Mouse (Mus musculus): ENCODE results near the gene Rims4. TPM values are rescaled to one million over a fixed set of nuclear protein-coding genes. Genes with fewer than 3 reads are reported as not detected.

The Rims4 gene
- polyA plus RNA-seq, 1 experiment = not detected

DNA sequence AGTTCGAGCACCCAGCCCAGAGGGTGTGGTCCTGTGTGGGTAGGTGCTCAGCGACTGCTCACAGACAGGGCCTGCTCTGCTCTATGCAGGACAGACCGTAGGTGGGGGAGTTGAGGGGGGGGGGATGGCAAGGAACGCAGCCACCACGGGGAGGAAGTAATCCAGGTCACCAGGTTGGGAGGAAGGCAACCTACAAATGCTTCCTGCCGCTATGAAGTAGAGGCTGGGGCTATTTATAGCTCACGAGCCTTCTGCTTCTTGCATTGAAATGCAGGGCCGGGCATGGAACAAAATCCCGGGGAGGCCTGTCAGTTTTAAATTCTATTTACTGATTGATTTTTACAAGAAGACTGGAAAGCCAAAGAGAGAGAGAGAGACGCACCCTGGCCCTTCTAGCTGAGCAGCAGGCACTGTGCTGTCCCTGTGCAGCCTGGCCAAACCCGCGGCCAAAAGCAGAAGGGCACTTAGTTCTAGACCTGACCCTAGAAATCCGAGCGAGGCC lies 18.5 kb downstream of the Rims4 start:
- Histone ChIP-seq H3K4me3 (replicated peaks) (no peak overlapping the region), H3K27me3 (ENCODE audit: control insufficient read depth) (no peaks in the 10 kb centered on the region), H3K9me3 (ENCODE audit: control insufficient read depth, low read length) (no peaks in the 10 kb centered on the region), H3K4me1 (ENCODE audit: control insufficient read depth) (no peaks in the 10 kb centered on the region), H3K36me3 (ENCODE audit: control insufficient read depth) (no peaks in the 10 kb centered on the region)
- TF ChIP-seq TAL1 (IDR thresholded peaks at IDR 0.05; ENCODE audit: low read length) (no peak), GATA1 (IDR thresholded peaks at IDR 0.05; ENCODE audit: low read length) (no peak)

DNA sequence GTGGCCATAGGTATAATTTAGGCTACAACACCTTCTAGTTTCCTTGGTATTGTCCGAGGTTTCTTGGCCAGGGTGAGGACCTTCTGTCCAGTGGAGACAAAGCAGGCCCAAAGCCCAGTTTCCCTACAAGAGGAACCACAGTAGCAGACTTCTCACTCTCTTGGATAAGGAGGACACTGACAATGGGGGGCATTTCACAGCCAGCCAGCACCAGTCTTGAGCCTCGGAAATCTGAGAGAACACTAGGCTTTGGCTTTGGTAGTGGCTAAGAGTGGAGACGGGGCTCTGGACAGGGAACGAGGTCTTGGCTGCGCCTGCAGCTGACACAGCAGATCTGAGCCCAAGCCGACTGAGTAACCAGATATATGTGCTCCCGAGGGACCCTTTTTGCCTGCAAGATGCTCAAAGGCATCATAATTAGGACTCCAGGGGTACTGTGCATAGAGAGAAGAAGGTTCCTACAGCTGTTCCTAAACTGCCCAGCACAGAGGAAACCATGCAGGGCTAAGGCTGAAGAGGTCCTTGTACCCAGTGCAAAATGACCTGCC lies 20.4 kb downstream of the Rims4 start:
- Histone ChIP-seq H3K27me3 (ENCODE audit: control insufficient read depth) (no peaks in the 10 kb centered on the region), H3K4me1 (ENCODE audit: control insufficient read depth) (no peaks in the 10 kb centered on the region), H3K36me3 (ENCODE audit: control insufficient read depth) (no peaks in the 10 kb centered on the region), H3K9me3 (ENCODE audit: control insufficient read depth, low read length) (no peaks in the 10 kb centered on the region), H3K4me3 (replicated peaks) (no peak overlapping the region)
- no peak for TF ChIP-seq TAL1 (IDR thresholded peaks at IDR 0.05; ENCODE audit: low read length)
- TF ChIP-seq GATA1 (IDR thresholded peaks at IDR 0.05; ENCODE audit: low read length) = no peak

DNA sequence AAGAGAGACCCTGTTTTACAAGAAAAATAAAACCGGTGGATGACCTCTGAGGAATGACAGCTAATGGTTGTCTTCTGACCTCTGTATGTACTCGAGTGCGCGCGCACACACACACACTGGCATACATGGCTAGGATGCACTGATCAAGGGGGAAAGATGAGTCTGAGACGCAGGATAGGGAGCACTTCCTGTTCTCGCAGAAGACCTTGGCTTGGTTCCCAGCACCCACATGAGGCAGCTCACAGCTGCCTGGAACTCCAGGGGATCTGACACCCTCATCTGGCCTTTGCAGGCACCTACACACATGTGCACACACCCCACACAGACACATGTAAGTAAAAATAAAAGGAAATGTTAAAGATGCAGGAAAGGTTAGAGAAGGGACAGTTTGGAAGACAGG lies 21.5 kb downstream of the Rims4 start:
- H3K27me3 ChIP-seq (ENCODE audit: control insufficient read depth) = no peaks in the 10 kb centered on the region
- no peak for TF ChIP-seq TAL1 (IDR thresholded peaks at IDR 0.05; ENCODE audit: low read length)
- no peak for TF ChIP-seq GATA1 (IDR thresholded peaks at IDR 0.05; ENCODE audit: low read length)
- H3K9me3 ChIP-seq (ENCODE audit: control insufficient read depth, low read length) = no peaks in the 10 kb centered on the region
- H3K4me1 ChIP-seq (ENCODE audit: control insufficient read depth) = no peaks in the 10 kb centered on the region
- H3K4me3 ChIP-seq (replicated peaks) = no peak overlapping the region
- H3K36me3 ChIP-seq (ENCODE audit: control insufficient read depth) = no peaks in the 10 kb centered on the region

DNA sequence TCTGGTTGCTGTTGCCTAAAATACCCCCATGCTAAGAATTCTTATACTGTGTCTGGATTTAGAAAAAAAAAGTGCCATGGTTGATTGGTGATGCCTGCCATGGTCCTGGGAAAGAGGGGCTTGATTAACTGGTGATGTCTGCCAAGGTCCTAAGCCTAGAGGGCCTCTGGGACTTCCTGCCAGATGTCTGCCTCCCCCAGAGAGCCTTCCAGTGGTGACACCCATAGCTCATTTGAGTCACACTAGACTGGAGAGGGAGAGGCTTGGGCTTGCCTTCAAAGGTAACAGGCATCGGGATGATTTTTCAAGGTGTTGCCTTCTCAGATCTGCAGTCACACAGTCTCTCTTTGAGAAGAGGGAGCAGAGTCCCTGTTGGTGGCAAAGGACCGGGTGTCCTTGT lies 23.3 kb downstream of the Rims4 start:
- H3K27me3 ChIP-seq (ENCODE audit: control insufficient read depth) = no peaks in the 10 kb centered on the region

DNA sequence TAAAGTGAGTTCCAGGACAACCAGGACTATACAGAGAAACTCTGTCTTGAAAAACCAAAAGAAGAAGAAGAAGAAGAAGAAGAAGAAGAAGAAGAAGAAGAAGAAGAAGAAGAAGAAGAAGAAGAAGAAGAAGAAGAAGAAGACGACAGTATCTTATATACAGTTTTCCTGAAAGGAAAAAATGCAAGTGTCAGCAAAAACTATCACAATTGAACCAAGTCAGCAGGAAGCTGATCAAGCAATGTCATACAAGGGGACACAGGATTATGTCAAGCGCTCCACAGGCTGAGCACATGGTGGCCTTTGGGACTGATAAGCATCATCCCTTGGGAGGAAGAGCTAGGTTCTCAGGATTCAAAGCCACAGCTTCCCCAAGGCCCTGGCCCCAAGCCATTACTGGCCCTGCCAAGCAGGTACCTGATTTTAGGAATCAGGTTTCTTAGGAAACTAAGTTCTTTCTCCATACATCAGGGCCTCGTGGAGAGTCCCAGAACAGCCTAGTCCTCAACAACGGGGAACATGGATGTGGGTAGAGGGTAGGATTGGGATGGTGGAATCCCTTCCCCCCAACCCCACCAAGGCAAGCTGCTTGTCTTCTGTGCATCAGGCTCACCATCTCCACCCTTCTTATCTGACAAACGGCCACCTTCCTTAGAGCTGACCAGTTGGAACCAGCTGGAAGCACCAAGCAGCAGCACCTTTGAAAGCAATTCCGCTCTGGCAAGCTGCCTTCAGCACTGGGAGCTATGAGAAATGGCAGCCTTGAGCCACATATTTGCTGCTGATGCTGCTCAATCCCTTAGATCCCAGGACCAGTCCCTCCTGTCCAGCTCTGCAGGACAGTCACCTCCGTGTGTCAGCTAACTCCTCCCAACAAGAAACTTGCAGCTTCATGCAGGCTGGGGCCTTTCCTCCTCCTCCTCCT lies 24.8 kb downstream of the Rims4 start:
- no peaks in the 10 kb centered on the region for H3K36me3 ChIP-seq (ENCODE audit: control insufficient read depth)
- no peaks in the 10 kb centered on the region for H3K4me1 ChIP-seq (ENCODE audit: control insufficient read depth)
- no peaks in the 10 kb centered on the region for H3K9me3 ChIP-seq (ENCODE audit: control insufficient read depth, low read length)
- no peaks in the 10 kb centered on the region for H3K27me3 ChIP-seq (ENCODE audit: control insufficient read depth)
- TF ChIP-seq TAL1 (IDR thresholded peaks at IDR 0.05; ENCODE audit: low read length) (no peak), GATA1 (IDR thresholded peaks at IDR 0.05; ENCODE audit: low read length) (no peak)
- no peak overlapping the region for H3K4me3 ChIP-seq (replicated peaks)

More for the DNA sequence above, 23.3 kb downstream of the Rims4 start:
- Histone ChIP-seq H3K4me1 (ENCODE audit: control insufficient read depth) (no peaks in the 10 kb centered on the region), H3K9me3 (ENCODE audit: control insufficient read depth, low read length) (no peaks in the 10 kb centered on the region), H3K36me3 (ENCODE audit: control insufficient read depth) (no peaks in the 10 kb centered on the region), H3K4me3 (replicated peaks) (no peak overlapping the region)
- TF ChIP-seq GATA1 (IDR thresholded peaks at IDR 0.05; ENCODE audit: low read length) (no peak), TAL1 (IDR thresholded peaks at IDR 0.05; ENCODE audit: low read length) (no peak)

DNA sequence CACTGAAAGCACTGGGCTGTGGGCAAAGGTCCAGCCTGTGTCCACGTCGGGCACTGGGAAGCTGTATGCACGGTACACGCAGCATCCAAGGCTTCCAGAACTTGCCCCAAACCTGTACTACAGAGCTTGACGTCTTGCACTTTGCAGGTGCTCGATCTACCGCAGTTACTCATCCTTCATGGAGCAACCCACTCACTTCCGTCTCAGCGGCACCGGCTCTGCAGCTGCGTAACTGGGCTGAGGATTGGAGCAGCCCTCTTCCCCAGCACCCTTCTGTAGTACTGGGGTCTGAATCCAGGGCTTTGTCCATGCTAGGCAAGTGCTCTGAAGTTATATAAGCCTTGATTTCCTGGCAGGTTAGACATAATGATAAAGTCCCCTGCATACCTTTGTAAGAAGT lies 27.2 kb downstream of the Rims4 start:
- Histone ChIP-seq H3K4me1 (ENCODE audit: control insufficient read depth) (no peaks in the 10 kb centered on the region), H3K4me3 (replicated peaks) (no peak overlapping the region), H3K9me3 (ENCODE audit: control insufficient read depth, low read length) (no peaks in the 10 kb centered on the region), H3K36me3 (ENCODE audit: control insufficient read depth) (no peaks in the 10 kb centered on the region), H3K27me3 (ENCODE audit: control insufficient read depth) (no peaks in the 10 kb centered on the region)
- TF ChIP-seq GATA1 (IDR thresholded peaks at IDR 0.05; ENCODE audit: low read length) = no peak
- no peak for TF ChIP-seq TAL1 (IDR thresholded peaks at IDR 0.05; ENCODE audit: low read length)

DNA sequence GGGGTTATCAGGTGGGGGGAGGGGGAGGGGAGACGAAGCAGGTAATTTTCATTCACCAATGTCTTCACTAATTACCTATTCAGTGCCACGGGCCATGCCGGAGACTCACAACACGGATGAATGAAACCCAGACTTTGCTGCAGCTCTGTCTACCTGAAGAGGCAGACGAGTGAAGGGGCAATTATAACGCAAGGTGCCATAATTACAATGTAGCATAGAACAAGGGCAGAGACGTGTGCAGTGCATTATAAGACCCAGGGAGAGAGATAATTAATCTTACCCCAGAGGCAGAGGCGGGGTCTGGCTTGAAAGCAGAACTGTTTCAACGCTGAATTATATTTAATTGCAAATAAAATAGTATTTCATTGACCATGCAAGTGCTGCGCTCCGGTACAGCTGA lies 27.9 kb downstream of the Rims4 start:
- H3K4me3 ChIP-seq (replicated peaks) = no peak overlapping the region
- H3K27me3 ChIP-seq (ENCODE audit: control insufficient read depth) = no peaks in the 10 kb centered on the region
- H3K4me1 ChIP-seq (ENCODE audit: control insufficient read depth) = no peaks in the 10 kb centered on the region
- H3K36me3 ChIP-seq (ENCODE audit: control insufficient read depth) = no peaks in the 10 kb centered on the region
- TF ChIP-seq TAL1 (IDR thresholded peaks at IDR 0.05; ENCODE audit: low read length) (no peak), GATA1 (IDR thresholded peaks at IDR 0.05; ENCODE audit: low read length) (no peak)
- H3K9me3 ChIP-seq (ENCODE audit: control insufficient read depth, low read length) = no peaks in the 10 kb centered on the region

DNA sequence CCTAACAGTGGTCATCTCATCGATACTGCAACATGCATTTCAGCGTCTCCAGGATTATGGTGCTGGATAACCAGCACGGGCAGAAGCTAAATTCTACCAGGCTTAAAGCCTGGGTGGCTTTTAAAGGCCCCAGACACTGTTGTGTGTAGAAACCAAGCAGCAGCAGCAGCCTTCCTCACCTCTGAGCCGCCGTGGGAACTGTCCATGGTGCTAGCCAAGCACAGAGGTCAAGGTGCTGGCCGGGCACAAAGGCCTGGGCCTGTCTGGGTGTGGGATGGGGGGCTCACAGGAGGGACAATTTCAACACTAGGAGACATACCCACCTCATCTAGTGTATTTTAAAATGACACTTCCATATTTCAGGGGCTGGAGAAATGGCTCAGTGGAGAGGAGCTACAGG lies 29.1 kb downstream of the Rims4 start:
- Histone ChIP-seq H3K9me3 (ENCODE audit: control insufficient read depth, low read length) (no peaks in the 10 kb centered on the region), H3K36me3 (ENCODE audit: control insufficient read depth) (no peaks in the 10 kb centered on the region), H3K27me3 (ENCODE audit: control insufficient read depth) (no peaks in the 10 kb centered on the region), H3K4me3 (replicated peaks) (no peak overlapping the region), H3K4me1 (ENCODE audit: control insufficient read depth) (no peaks in the 10 kb centered on the region)
- no peak for TF ChIP-seq GATA1 (IDR thresholded peaks at IDR 0.05; ENCODE audit: low read length)
- TF ChIP-seq TAL1 (IDR thresholded peaks at IDR 0.05; ENCODE audit: low read length) = no peak

DNA sequence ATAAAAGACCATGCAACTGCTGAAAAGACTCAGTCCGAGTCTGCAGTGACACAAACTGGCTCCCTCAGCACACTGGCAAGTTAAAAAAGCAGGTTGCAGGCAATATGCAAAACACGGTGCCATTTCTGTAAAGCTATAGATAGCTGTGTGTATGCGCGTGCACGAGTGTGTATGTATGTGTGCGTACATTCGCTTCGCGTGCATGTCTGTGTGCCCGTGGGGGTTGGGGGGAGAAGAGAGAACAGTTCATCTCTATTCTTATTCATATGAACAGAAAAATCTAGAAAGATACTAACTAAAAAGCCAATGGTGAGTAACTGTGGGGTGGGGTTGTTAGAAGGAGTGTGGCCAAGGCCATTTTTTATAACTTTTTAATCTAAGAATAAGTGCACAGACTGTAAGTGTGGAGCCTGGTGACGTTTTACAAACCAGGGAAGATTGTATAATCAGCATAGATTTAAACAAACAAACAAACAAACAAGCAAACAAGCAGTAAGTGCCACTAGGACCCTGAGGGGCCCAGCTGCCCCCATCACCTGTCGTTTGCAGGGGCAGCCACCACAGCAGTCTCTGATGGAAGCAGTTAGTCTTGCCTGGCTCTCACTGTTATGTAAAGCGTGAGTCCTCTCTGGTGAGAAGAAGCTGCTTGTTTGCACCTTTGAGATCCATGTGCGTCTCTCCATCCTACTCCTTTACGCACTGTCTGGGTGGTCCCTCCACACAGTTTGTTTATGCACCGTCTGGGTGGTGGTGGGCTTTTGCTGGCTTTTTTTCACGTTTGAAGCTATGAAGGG lies 35.4 kb downstream of the Rims4 start:
- Histone ChIP-seq H3K9me3 (ENCODE audit: control insufficient read depth, low read length) (no peaks in the 10 kb centered on the region), H3K36me3 (ENCODE audit: control insufficient read depth) (no peaks in the 10 kb centered on the region), H3K4me1 (ENCODE audit: control insufficient read depth) (no peaks in the 10 kb centered on the region), H3K4me3 (replicated peaks) (no peak overlapping the region), H3K27me3 (ENCODE audit: control insufficient read depth) (no peaks in the 10 kb centered on the region)
- TF ChIP-seq TAL1 (IDR thresholded peaks at IDR 0.05; ENCODE audit: low read length) = no peak
- TF ChIP-seq GATA1 (IDR thresholded peaks at IDR 0.05; ENCODE audit: low read length) = no peak

Measured in erythroblast, embryonic 14.5 days (primary cell).